Mouse (Mus musculus) small intestine, adult 10 weeks (tissue): ENCODE measurements around the gene Olfr1029. TPM values are rescaled to one million over a fixed set of nuclear protein-coding genes. Genes with fewer than 3 reads are reported as not detected.

Experiments used
- polyA plus RNA-seq: library from polyadenylated mRNA; stranded (reverse); fragments of 350-450 nt; fragmentation: Illumina TruSeq; extraction: RNeasy Lipid Tissue Mini Kit (QIAGEN cat#74804); gene quantifications from one replicate; pipeline ENCODE4 v1.2.3, GENCODE M21; 2014; ENCODE audit warnings: low replicate concordance

Gene Olfr1029
- not detected for polyA plus RNA-seq

GRCm38 (mm10) chr2:85973595-85973994 is at the start of gene Olfr1029:
Olfr1029 (plus strand) TSS chr2:85973895.

GRCm38 (mm10) chr2:85950137-85950536 is 23.6 kb upstream of the Olfr1029 start, which contains the start of gene Olfr1028:
Olfr1028 (plus strand) TSS chr2:85950437.

GRCm38 (mm10) chr2:85978976-85979375 is 5.3 kb downstream of the Olfr1029 start, which contains the start of gene Olfr1030:
Olfr1030 (plus strand) TSS chr2:85979276.

GRCm38 (mm10) chr2:85990004-85990403 is 16.3 kb downstream of the Olfr1029 start, which contains the start of gene Olfr1031:
Olfr1031 (plus strand) TSS chr2:85990304.

GRCm38 (mm10) chr2:86005240-86005639 is 31.5 kb downstream of the Olfr1029 start, which contains the start of gene Olfr1032:
Olfr1032 (plus strand) TSS chr2:86005540.

GRCm38 (mm10) chr2:86020406-86020805 is 46.7 kb downstream of the Olfr1029 start, which contains the start of gene Olfr1033:
Olfr1033 (plus strand) TSS chr2:86020633.

Other genes starting within 250 kb of the Olfr1029 start
- not detected for gene Olfr1012, start 211.1 kb upstream of the Olfr1029 start, polyA plus RNA-seq
- not detected for gene Olfr1013, start 206.8 kb upstream of the Olfr1029 start, polyA plus RNA-seq
- gene Olfr1014, start 201.2 kb upstream of the Olfr1029 start, polyA plus RNA-seq = not detected
- not detected for gene Olfr1015, start 191.9 kb upstream of the Olfr1029 start, polyA plus RNA-seq
- gene Olfr1016, start 171.4 kb upstream of the Olfr1029 start, polyA plus RNA-seq = not detected
- gene Olfr1018, start 155.4 kb upstream of the Olfr1029 start, polyA plus RNA-seq = not detected
- not detected for gene Olfr1019, start 128.4 kb upstream of the Olfr1029 start, polyA plus RNA-seq
- gene Olfr1020, start 126.9 kb upstream of the Olfr1029 start, polyA plus RNA-seq = not detected
- not detected for gene Olfr1022, start 105.3 kb upstream of the Olfr1029 start, polyA plus RNA-seq
- gene Olfr1023, start 88.3 kb upstream of the Olfr1029 start, polyA plus RNA-seq = not detected
- not detected for gene Olfr1024, start 68.8 kb upstream of the Olfr1029 start, polyA plus RNA-seq
- gene Olfr1025-ps1, start 58.7 kb upstream of the Olfr1029 start, polyA plus RNA-seq = not detected
- gene Olfr1026, start 52.3 kb upstream of the Olfr1029 start, polyA plus RNA-seq = not detected
- gene Olfr1028, start 23.5 kb upstream of the Olfr1029 start, polyA plus RNA-seq = not detected
- not detected for gene Olfr1030, start 5.4 kb downstream of the Olfr1029 start, polyA plus RNA-seq
- gene Olfr1031, start 16.4 kb downstream of the Olfr1029 start, polyA plus RNA-seq = not detected
- not detected for gene Olfr1032, start 31.6 kb downstream of the Olfr1029 start, polyA plus RNA-seq
- 3.2 TPM for gene Olfr1033, start 46.7 kb downstream of the Olfr1029 start, polyA plus RNA-seq
- 0.89 TPM for gene Olfr1034, start 72.0 kb downstream of the Olfr1029 start, polyA plus RNA-seq
- not detected for gene Olfr1036, start 100.1 kb downstream of the Olfr1029 start, polyA plus RNA-seq
- not detected for gene Olfr1037, start 113.5 kb downstream of the Olfr1029 start, polyA plus RNA-seq
- not detected for gene Olfr1039, start 162.0 kb downstream of the Olfr1029 start, polyA plus RNA-seq
- not detected for gene Olfr1040, start 172.8 kb downstream of the Olfr1029 start, polyA plus RNA-seq
- not detected for gene Olfr1042, start 187.9 kb downstream of the Olfr1029 start, polyA plus RNA-seq
- gene Olfr1043, start 193.6 kb downstream of the Olfr1029 start, polyA plus RNA-seq = not detected
- not detected for gene Olfr1044, start 203.9 kb downstream of the Olfr1029 start, polyA plus RNA-seq
- not detected for gene Olfr52, start 211.8 kb downstream of the Olfr1029 start, polyA plus RNA-seq
- gene Olfr1045, start 229.1 kb downstream of the Olfr1029 start, polyA plus RNA-seq = not detected
- gene Olfr1046, start 245.4 kb downstream of the Olfr1029 start, polyA plus RNA-seq = not detected